Mouse (Mus musculus): ENCODE measurements around the gene Olfr685. TPM values are rescaled to one million over a fixed set of nuclear protein-coding genes. Genes with fewer than 3 reads are reported as not detected.

Olfr685 gene
- not detected in 4 replicates for total RNA-seq (2023; ENCODE audit: inconsistent age)

GRCm38 (mm10) chr7:105185912-105186311 is at the start of gene Olfr685:
Olfr685 (minus strand) TSS chr7:105186012.

GRCm38 (mm10) chr7:105207385-105207784 is 21.6 kb upstream of the Olfr685 start, which contains the start of gene Olfr686:
Olfr686 (minus strand) TSS chr7:105207485.

GRCm38 (mm10) chr7:105163553-105163952 is 22.3 kb downstream of the Olfr685 start, which contains the start of gene Olfr684:
Olfr684 (minus strand) TSS chr7:105163653.

GRCm38 (mm10) chr7:105146912-105147311 is 38.9 kb downstream of the Olfr685 start, which contains the start of gene Olfr683:
Olfr683 (minus strand) TSS chr7:105147012.

Other genes with a start within 250 kb of the Olfr685 start
- gene Olfr670, start 223.4 kb downstream of the Olfr685 start, total RNA-seq (2023; ENCODE audit: inconsistent age) = not detected in 4 replicates
- gene Olfr671, start 206.9 kb downstream of the Olfr685 start, total RNA-seq (2023; ENCODE audit: inconsistent age) = not detected in 4 replicates
- not detected in 4 replicates for gene Olfr672, start 184.0 kb downstream of the Olfr685 start, total RNA-seq (2023; ENCODE audit: inconsistent age)
- not detected in 4 replicates for gene Olfr675, start 157.6 kb downstream of the Olfr685 start, total RNA-seq (2023; ENCODE audit: inconsistent age)
- gene Olfr676, start 153.3 kb downstream of the Olfr685 start, total RNA-seq (2023; ENCODE audit: inconsistent age) = not detected in 4 replicates
- gene Olfr677, start 134.6 kb downstream of the Olfr685 start, total RNA-seq (2023; ENCODE audit: inconsistent age) = not detected in 4 replicates
- gene Olfr678, start 121.5 kb downstream of the Olfr685 start, total RNA-seq (2023; ENCODE audit: inconsistent age) = not detected in 4 replicates
- gene Olfr679, start 104.8 kb downstream of the Olfr685 start, total RNA-seq (2023; ENCODE audit: inconsistent age) = not detected in 4 replicates
- not detected in 4 replicates for gene Olfr680-ps1, start 93.2 kb downstream of the Olfr685 start, total RNA-seq (2023; ENCODE audit: inconsistent age)
- gene Olfr681, start 69.2 kb downstream of the Olfr685 start, total RNA-seq (2023; ENCODE audit: inconsistent age) = not detected in 4 replicates
- gene Olfr683, start 39.0 kb downstream of the Olfr685 start, total RNA-seq (2023; ENCODE audit: inconsistent age) = not detected in 4 replicates
- gene Olfr684, start 22.4 kb downstream of the Olfr685 start, total RNA-seq (2023; ENCODE audit: inconsistent age) = not detected in 4 replicates
- not detected in 4 replicates for gene Olfr686, start 21.5 kb upstream of the Olfr685 start, total RNA-seq (2023; ENCODE audit: inconsistent age)
- not detected in 4 replicates for gene Olfr688, start 102.1 kb upstream of the Olfr685 start, total RNA-seq (2023; ENCODE audit: inconsistent age)
- not detected in 4 replicates for gene Olfr689, start 125.2 kb upstream of the Olfr685 start, total RNA-seq (2023; ENCODE audit: inconsistent age)
- gene Olfr690, start 148.1 kb upstream of the Olfr685 start, total RNA-seq (2023; ENCODE audit: inconsistent age) = not detected in 4 replicates
- gene Olfr691, start 156.3 kb upstream of the Olfr685 start, total RNA-seq (2023; ENCODE audit: inconsistent age) = not detected in 4 replicates
- gene Olfr692, start 182.2 kb upstream of the Olfr685 start, total RNA-seq (2023; ENCODE audit: inconsistent age) = not detected in 4 replicates
- not detected in 4 replicates for gene Gm5901, start 189.0 kb upstream of the Olfr685 start, total RNA-seq (2023; ENCODE audit: inconsistent age)
- 35.9 to 50.1 TPM (median 42.0 TPM) in 4 replicates for gene Fam160a2, start 214.0 kb upstream of the Olfr685 start, total RNA-seq (2023; ENCODE audit: inconsistent age)
- not detected in 4 replicates for gene Cnga4, start 218.6 kb upstream of the Olfr685 start, total RNA-seq (2023; ENCODE audit: inconsistent age)
- gene Cckbr, start 239.7 kb upstream of the Olfr685 start, total RNA-seq (2023; ENCODE audit: inconsistent age) = not detected in 4 replicates